Mouse (Mus musculus) CH12.LX (cell line): ENCODE measurements around the gene Cyth4. TPM values are rescaled to one million over a fixed set of nuclear protein-coding genes. Genes with fewer than 3 reads are reported as not detected.

Experiments used
- DNase-seq: peaks from one replicate; pipeline ENCODE4 v3.0.0-alpha.2; 2013; ENCODE audit errors: extremely low read depth
- H3K27ac ChIP-seq: 2 replicates; pipeline ENCODE4 v1.5.1; 2012; ENCODE audit warnings: low read depth, mild to moderate bottlenecking, control low read depth, moderate library complexity; ENCODE audit not compliant: insufficient read depth
- H3K27me3 ChIP-seq: replicated peaks from 2 replicates; pipeline ENCODE3; 2012; ENCODE audit warnings: inconsistent platforms
- H3K36me3 ChIP-seq, 2 experiments: replicated peaks in 1 of 2; 2 replicates each; pipeline versions ENCODE3 to v1.6.1; 2012; ENCODE audit warnings: inconsistent platforms in 1 of 2, low read length in 1 of 2, mild to moderate bottlenecking in 1 of 2, mixed read lengths in 1 of 2, moderate library complexity in 1 of 2; ENCODE audit not compliant: control insufficient read depth in 1 of 2, insufficient read depth in 1 of 2
- H3K4me1 ChIP-seq, 2 experiments: 2 replicates each; pipeline ENCODE4 v1.6.1; 2012; ENCODE audit warnings: inconsistent platforms in 1 of 2, moderate library complexity in 1 of 2; ENCODE audit not compliant: insufficient read depth in 2 of 2, control insufficient read depth in 1 of 2
- H3K4me2 ChIP-seq: 2 replicates; pipeline ENCODE4 v1.6.1; 2012; ENCODE audit warnings: low read depth, mild to moderate bottlenecking, control low read depth; ENCODE audit not compliant: poor library complexity, insufficient read depth, severe bottlenecking
- H3K4me3 ChIP-seq, 3 experiments: fragments of 150-350 bp in 1 of 3; sonication (generic) in 1 of 3; replicated peaks in 1 of 3; 2 replicates each; pipeline versions ENCODE3 to v1.5.1; 2011 to 2012; ENCODE audit warnings: low read depth in 2 of 3, low read length in 2 of 3, mild to moderate bottlenecking in 2 of 3, moderate library complexity in 2 of 3, control low read depth in 1 of 3, improper control_type of control experiment in 1 of 3, inconsistent platforms in 1 of 3, mixed read lengths in 1 of 3; ENCODE audit not compliant: poor library complexity in 1 of 3
- H3K79me2 ChIP-seq: replicated peaks from 2 replicates; pipeline ENCODE4 v1.6.1; 2012; ENCODE audit warnings: mild to moderate bottlenecking, moderate library complexity; ENCODE audit not compliant: control insufficient read depth, poor library complexity, insufficient read depth, severe bottlenecking; ENCODE audit errors: extremely low read depth
- H3K9ac ChIP-seq: 2 replicates; pipeline ENCODE4 v1.6.1; 2012; ENCODE audit warnings: low read depth, mild to moderate bottlenecking, control low read depth, moderate library complexity; ENCODE audit not compliant: insufficient read depth
- H3K9me3 ChIP-seq: replicated peaks from 2 replicates; pipeline ENCODE3; 2012; ENCODE audit warnings: low read length, inconsistent platforms, mixed read lengths
- BHLHE40 ChIP-seq: IDR thresholded peaks from 2 replicates; pipeline ENCODE4 v1.6.1; 2011; ENCODE audit warnings: mild to moderate bottlenecking, low read depth, low read length, improper control_type of control experiment
- CHD1 ChIP-seq: IDR thresholded peaks from 2 replicates; pipeline ENCODE4 v1.6.1; 2012; ENCODE audit warnings: low read depth, low read length, improper control_type of control experiment, inconsistent platforms
- CHD2 ChIP-seq: IDR thresholded peaks from 2 replicates; pipeline ENCODE4 v1.6.1; 2011; ENCODE audit warnings: low read length, improper control_type of control experiment
- CTCF ChIP-seq, 2 experiments: IDR thresholded peaks in 1 of 2; conservative IDR thresholded peaks in 1 of 2; 2 replicates each; pipeline ENCODE4 v1.5.1; 2011 to 2012; ENCODE audit warnings: low read depth in 2 of 2, low read length in 2 of 2, improper control_type of control experiment in 1 of 2, inconsistent platforms in 1 of 2, mild to moderate bottlenecking in 1 of 2, moderate library complexity in 1 of 2
- E2F4 ChIP-seq: IDR thresholded peaks from 2 replicates; pipeline ENCODE4 v1.6.1; 2011; ENCODE audit warnings: low read depth, low read length, improper control_type of control experiment; ENCODE audit not compliant: insufficient replicate concordance
- ELF1 ChIP-seq: IDR thresholded peaks from 2 replicates; pipeline ENCODE4 v1.6.1; 2014; ENCODE audit warnings: low read depth, mild to moderate bottlenecking, inconsistent platforms, low read length, improper control_type of control experiment
- ETS1 ChIP-seq: conservative IDR thresholded peaks from 2 replicates; pipeline ENCODE4 v1.6.1; 2012; ENCODE audit warnings: low read depth, mild to moderate bottlenecking, inconsistent platforms, low read length, improper control_type of control experiment, moderate library complexity
- GABPA ChIP-seq: IDR thresholded peaks from 2 replicates; pipeline ENCODE4 v1.6.1; 2012; ENCODE audit warnings: low read depth, low read length, improper control_type of control experiment, inconsistent platforms; ENCODE audit not compliant: insufficient replicate concordance
- HCFC1 ChIP-seq: IDR thresholded peaks from 2 replicates; pipeline ENCODE4 v1.6.1; 2012; ENCODE audit warnings: low read depth, mild to moderate bottlenecking, inconsistent platforms, low read length, improper control_type of control experiment
- IRF4 ChIP-seq: IDR thresholded peaks from 2 replicates; pipeline ENCODE4 v1.6.1; 2014; ENCODE audit warnings: low read depth, mild to moderate bottlenecking, inconsistent platforms, low read length, improper control_type of control experiment
- JUN ChIP-seq: IDR thresholded peaks from 2 replicates; pipeline ENCODE4 v1.6.1; 2011; ENCODE audit warnings: low read depth, mild to moderate bottlenecking, low read length, improper control_type of control experiment, moderate library complexity; ENCODE audit not compliant: insufficient read depth
- JUND ChIP-seq: conservative IDR thresholded peaks from 2 replicates; pipeline ENCODE4 v1.6.1; 2011; ENCODE audit warnings: low read depth, low read length, improper control_type of control experiment
- KAT2A ChIP-seq: IDR thresholded peaks from 2 replicates; pipeline ENCODE4 v1.6.1; 2012; ENCODE audit warnings: low read length, improper control_type of control experiment, inconsistent platforms; ENCODE audit not compliant: insufficient replicate concordance
- MAFK ChIP-seq: IDR thresholded peaks from 2 replicates; pipeline ENCODE4 v1.6.1; 2011; ENCODE audit warnings: low read length, improper control_type of control experiment; ENCODE audit not compliant: insufficient replicate concordance
- MAX ChIP-seq: IDR thresholded peaks from 2 replicates; pipeline ENCODE4 v1.6.1; 2011; ENCODE audit warnings: low read length, improper control_type of control experiment
- MAZ ChIP-seq: IDR thresholded peaks from 2 replicates; pipeline ENCODE4 v1.6.1; 2012; ENCODE audit warnings: low read depth, mild to moderate bottlenecking, inconsistent platforms, low read length, improper control_type of control experiment, moderate library complexity
- MEF2A ChIP-seq: IDR thresholded peaks from 2 replicates; pipeline ENCODE4 v1.6.1; 2014; ENCODE audit warnings: low read depth, mild to moderate bottlenecking, inconsistent platforms, low read length, improper control_type of control experiment, borderline replicate concordance
- MXI1 ChIP-seq: IDR thresholded peaks from 2 replicates; pipeline ENCODE4 v1.6.1; 2011; ENCODE audit warnings: mild to moderate bottlenecking, low read depth, low read length, improper control_type of control experiment
- POLR2AphosphoS2 ChIP-seq: IDR thresholded peaks from 2 replicates; pipeline ENCODE4 v1.6.1; 2011; ENCODE audit warnings: low read depth, low read length, improper control_type of control experiment
- RAD21 ChIP-seq: IDR thresholded peaks from 2 replicates; pipeline ENCODE4 v1.6.1; 2011; ENCODE audit warnings: low read depth, mild to moderate bottlenecking, low read length, improper control_type of control experiment, moderate library complexity
- RCOR1 ChIP-seq: conservative IDR thresholded peaks from 2 replicates; pipeline ENCODE4 v1.6.1; 2012; ENCODE audit warnings: low read depth, mild to moderate bottlenecking, inconsistent platforms, low read length, improper control_type of control experiment
- SIN3A ChIP-seq: IDR thresholded peaks from 2 replicates; pipeline ENCODE4 v1.6.1; 2012; ENCODE audit warnings: low read length, improper control_type of control experiment, inconsistent platforms
- SMC3 ChIP-seq: IDR thresholded peaks from 2 replicates; pipeline ENCODE4 v1.6.1; 2011; ENCODE audit warnings: low read depth, low read length, improper control_type of control experiment
- TBP ChIP-seq: conservative IDR thresholded peaks from 2 replicates; pipeline ENCODE4 v1.6.1; 2011; ENCODE audit warnings: low read depth, low read length, improper control_type of control experiment
- TCF12 ChIP-seq: IDR thresholded peaks from 2 replicates; pipeline ENCODE4 v1.6.1; 2014; ENCODE audit warnings: low read depth, mild to moderate bottlenecking, inconsistent platforms, low read length, improper control_type of control experiment
- UBTF ChIP-seq: IDR thresholded peaks from 2 replicates; pipeline ENCODE4 v1.6.1; 2012; ENCODE audit warnings: low read depth, mild to moderate bottlenecking, inconsistent platforms, low read length, improper control_type of control experiment, moderate library complexity
- USF1 ChIP-seq: IDR thresholded peaks from 2 replicates; pipeline ENCODE4 v1.6.1; 2014; ENCODE audit warnings: low read depth, mild to moderate bottlenecking, inconsistent platforms, low read length, improper control_type of control experiment
- USF2 ChIP-seq: conservative IDR thresholded peaks from 2 replicates; pipeline ENCODE4 v1.6.1; 2011; ENCODE audit warnings: low read depth, low read length, improper control_type of control experiment
- ZC3H11A ChIP-seq: IDR thresholded peaks from 2 replicates; pipeline ENCODE4 v1.6.1; 2012; ENCODE audit warnings: low read depth, mild to moderate bottlenecking, inconsistent platforms, low read length, improper control_type of control experiment
- dilution Hi-C: fragments of 300-500 bp; cut with MboI; formaldehyde crosslinking; loops from 2 replicates; pipeline ENCODE4 v1.14.3; 2020; ENCODE audit warnings: low sequenced_read_pairs; ENCODE audit not compliant: extremely low pct_unique_long_range_greater_than_20kb, extremely low pct_ligation_motif_present
- in situ Hi-C: fragments of 300-500 bp; cut with MboI; formaldehyde crosslinking; loops from 3 replicates; pipeline ENCODE4 v1.14.3; 2019; ENCODE audit warnings: low sequenced_read_pairs, low pct_ligation_motif_present, low pct_unique_long_range_greater_than_20kb, mixed read lengths
- polyA plus RNA-seq: library from polyadenylated mRNA; unstranded; fragments of >175 nt; gene quantifications from 2 replicates; pipeline ENCODE4 v1.2.1, GENCODE M21; 2012; ENCODE audit warnings: low read depth; ENCODE audit not compliant: insufficient read length
- total RNA-seq, 2 experiments: library from RNA; depleted of rRNA; stranded (reverse); fragments of 300-350 nt in 1 of 2; fragments of >200 nt in 1 of 2; gene quantifications; 2 replicates each; pipeline ENCODE4 v1.2.3; 2012 to 2014

Cyth4 gene
- total and polyA plus RNA-seq, 3 experiments, result 39.2 to 75.3 (median 42.2) TPM

DNA sequence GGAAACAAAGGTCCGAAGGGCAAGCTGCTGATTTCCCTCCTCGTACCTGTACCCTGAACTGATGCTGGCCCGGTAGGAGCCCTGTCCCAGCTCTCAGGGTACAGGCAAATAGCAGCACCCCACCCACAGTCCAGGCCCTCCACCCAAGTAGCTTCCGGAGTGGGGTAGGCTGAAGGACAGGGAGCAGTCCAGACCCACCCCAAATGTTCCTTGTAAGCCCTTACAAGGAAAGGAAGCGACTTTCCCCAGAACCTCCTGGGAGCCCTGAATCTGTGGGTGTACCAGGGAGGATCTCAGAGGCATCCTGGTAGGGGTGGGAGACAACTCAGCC, 24.6 kb upstream of the Cyth4 start:
- Histone ChIP-seq H3K4me1 (peaks cover 53 to 74% of the 10 kb centered on the region in 2 experiments), H3K27ac (peak overlapping the region; percentile 98), H3K36me3 (peaks cover 37 to 46% of the 10 kb centered on the region in 2 experiments), H3K9ac (peak overlapping the region; percentile 97), H3K9me3 (peaks cover 6% of the 10 kb centered on the region), H3K27me3 (no peaks in the 10 kb centered on the region), H3K4me2 (peak overlapping the region; percentile 19; the same call in 1 of the 2 replicates), H3K79me2 (peaks cover 44% of the 10 kb centered on the region), H3K4me3 (peak overlapping the region; percentile 72 to 98 (median 87))
- no peak for DNase-seq
- in situ Hi-C loops (no loop called here), dilution Hi-C loops (no loop called here)
- TF ChIP-seq ZC3H11A, result no peak
- no peak for TF ChIP-seq KAT2A
- TF ChIP-seq UBTF, result no peak
- no peak for TF ChIP-seq USF2
- TF ChIP-seq ETS1, result no peak
- TF ChIP-seq MAFK, result no peak
- TF ChIP-seq RAD21, result no peak
- TF ChIP-seq SMC3, result no peak
- TF ChIP-seq IRF4, result no peak
- TF ChIP-seq ELF1, result no peak
- no peak for TF ChIP-seq RCOR1
- TF ChIP-seq MXI1, result no peak
- TF ChIP-seq JUND, result no peak
- TF ChIP-seq USF1, result no peak
- TF ChIP-seq POLR2AphosphoS2, result no peak
- no peak for TF ChIP-seq MAX
- TF ChIP-seq BHLHE40, result no peak

DNA sequence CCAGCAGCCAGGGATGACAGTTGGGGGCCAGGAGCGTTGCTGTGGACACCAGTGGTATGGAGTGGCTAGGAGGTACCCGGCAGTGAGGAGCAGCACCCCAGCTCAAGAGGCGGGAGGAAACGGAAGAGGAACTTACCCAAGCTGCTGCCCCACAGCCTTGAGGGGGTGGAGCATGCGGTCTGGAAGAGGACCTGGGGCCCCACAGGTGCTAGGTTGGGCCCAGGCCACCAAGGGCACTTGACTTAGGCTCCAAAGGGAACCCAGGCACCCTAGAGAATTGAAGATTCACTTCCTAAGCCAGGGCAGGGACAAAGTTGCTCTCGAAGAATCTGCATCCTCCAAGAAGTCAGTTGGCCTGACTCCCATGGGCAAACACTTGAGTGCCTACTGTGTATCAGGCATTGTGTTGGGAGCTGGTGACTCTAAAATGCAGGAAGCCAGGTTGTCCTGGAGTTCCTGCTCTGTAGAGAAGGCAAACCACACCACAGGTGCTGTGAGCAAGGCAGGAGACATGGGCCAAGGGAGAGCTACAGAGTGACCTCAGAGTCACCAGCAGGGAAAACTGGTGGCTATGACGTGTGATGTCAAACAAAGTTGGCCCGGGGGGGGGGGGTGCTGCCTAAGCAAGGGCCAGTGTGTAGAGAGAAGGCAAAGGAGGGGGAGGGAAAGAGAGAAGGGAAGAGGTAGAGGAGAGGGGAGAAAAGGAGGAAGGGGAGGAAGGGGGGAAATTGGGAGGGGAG, 24.0 kb upstream of the Cyth4 start, which contains the start of gene Rac2:
Gene Rac2 (minus strand): TSS at position 126 of the 740 bp plus-strand sequence.
- Histone ChIP-seq H3K4me1 (peaks cover 53 to 74% of the 10 kb centered on the region in 2 experiments), H3K27ac (peak within 1 kb of the TSS; percentile 98), H3K4me3 (peak within 1 kb of the TSS; percentile 72 to 98 (median 87)), H3K9ac (peak within 1 kb of the TSS; percentile 97), H3K36me3 (peaks cover 32 to 40% of the 10 kb centered on the region in 2 experiments), H3K27me3 (no peaks in the 10 kb centered on the region), H3K79me2 (peaks cover 42% of the 10 kb centered on the region), H3K9me3 (peaks cover 6% of the 10 kb centered on the region), H3K4me2 (peak within 1 kb of the TSS; percentile 63)
- peak; percentile 92 for DNase-seq
- dilution Hi-C loops, result no loop called here
- in situ Hi-C loops, result no loop called here
- TF ChIP-seq BHLHE40, result peak; percentile 73
- peak; percentile 63 for TF ChIP-seq CHD2
- TF ChIP-seq JUN, result 0 out of 2 replicates have a peak, but pooled peaks have one; percentile 0
- 0 out of 2 replicates have a peak, but pooled peaks have one; percentile 54 for TF ChIP-seq RCOR1
- TF ChIP-seq TBP, result peak; percentile 73
- peak; percentile 19 for TF ChIP-seq SMC3
- TF ChIP-seq USF2, result no peak
- peak; percentile 81 for TF ChIP-seq SIN3A
- TF ChIP-seq CTCF (conservative IDR thresholded peaks at IDR 0.05 in 1 of 2, IDR thresholded peaks at IDR 0.05 in 1 of 2; ENCODE audit: low read depth in 2 of 2, low read length in 2 of 2), result no peak
- TF ChIP-seq POLR2AphosphoS2, result peak; percentile 71; the same call in 1 of the 2 replicates
- TF ChIP-seq ELF1, result peak; percentile 77
- TF ChIP-seq MXI1, result peak; percentile 59; the same call in 1 of the 2 replicates
- no peak for TF ChIP-seq JUND
- no peak for TF ChIP-seq GABPA
- TF ChIP-seq IRF4, result peak; percentile 33
- peak; percentile 78 for TF ChIP-seq MAX
- TF ChIP-seq MAZ, result peak; percentile 68
- TF ChIP-seq TCF12, result peak; percentile 90
- no peak for TF ChIP-seq UBTF
- TF ChIP-seq CHD1, result no peak; the same call in 1 of the 2 replicates
- TF ChIP-seq MEF2A, result 0 out of 2 replicates have a peak, but pooled peaks have one; percentile 22
- TF ChIP-seq HCFC1, result peak; percentile 54
- TF ChIP-seq E2F4, result no peak
